Mouse (Mus musculus) bone marrow macrophage, adult 2 months (primary cell): Measurements from ENCODE around the gene Shisal1.

Experiments
- CTCF ChIP-seq: IDR thresholded peaks from 2 replicates; pipeline ENCODE4 v1.5.1; 2012; ENCODE audit warnings: low read depth, mild to moderate bottlenecking, low read length, moderate library complexity
- POLR2A ChIP-seq: IDR thresholded peaks from 2 replicates; pipeline ENCODE4 v1.6.1; 2012; ENCODE audit warnings: mild to moderate bottlenecking, low read depth, low read length, borderline replicate concordance

DNA sequence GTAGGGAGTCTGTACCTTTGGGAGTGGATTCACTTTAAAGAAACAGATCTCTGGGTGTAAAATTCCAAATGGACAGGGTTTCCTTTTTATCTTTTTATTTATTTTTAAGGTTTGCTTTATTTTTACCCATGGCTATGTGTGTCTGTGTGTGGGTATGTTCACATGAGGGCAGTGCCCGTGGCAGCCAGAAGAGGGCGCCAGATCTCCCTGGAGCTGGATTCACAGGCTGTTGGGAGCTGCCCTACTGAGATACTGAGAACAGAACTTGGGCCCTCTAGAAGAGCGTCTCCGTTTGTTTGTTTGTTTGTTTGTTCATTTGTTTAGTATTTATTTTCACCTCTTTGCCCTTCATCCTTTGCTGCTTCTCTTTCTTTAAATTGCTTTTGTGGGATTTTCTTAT is 98.1 kb downstream of the Shisal1 start:
- TF ChIP-seq CTCF (peak; percentile 38; the same call in 1 of the 2 replicates), POLR2A (no peak)
